Mouse (Mus musculus) hindbrain, postnatal 0 days (tissue): ENCODE measurements around the gene Cers6. TPM values are rescaled to one million over a fixed set of nuclear protein-coding genes. Genes with fewer than 3 reads are reported as not detected.
A peak's percentile ranks its signal among the peaks of the same experiment; 100 is the strongest.

Experiments used
- ATAC-seq: fragments of 200-750 bp; cut with Nextera tagmentation; 2 replicates; pipeline ENCODE4 v1.8.0; 2017; ENCODE audit warnings: mild to moderate bottlenecking, moderate TSS enrichment, moderate library complexity
- DNase-seq: peaks from one replicate; pipeline ENCODE4 v3.0.0-alpha.2; 2015; ENCODE audit warnings: low spot score
- H3K27ac ChIP-seq: fragments of 300-500 bp; sonication (generic); 2 replicates; pipeline ENCODE4 v1.5.1; 2014; ENCODE audit warnings: mild to moderate bottlenecking
- H3K27me3 ChIP-seq: fragments of 300-500 bp; sonication (generic); 2 replicates; pipeline ENCODE4 v1.6.1; 2014; ENCODE audit warnings: low read length, mixed read lengths; ENCODE audit not compliant: insufficient read depth
- H3K36me3 ChIP-seq: fragments of 300-500 bp; sonication (generic); 2 replicates; pipeline ENCODE4 v1.6.1; 2014; ENCODE audit warnings: low read length, mixed read lengths; ENCODE audit not compliant: insufficient read depth
- H3K4me1 ChIP-seq: fragments of 300-500 bp; sonication (generic); 2 replicates; pipeline ENCODE4 v1.6.1; 2014; ENCODE audit warnings: antibody characterized with exemption, low read length, mixed read lengths; ENCODE audit not compliant: insufficient read depth
- H3K4me2 ChIP-seq: fragments of 300-500 bp; sonication (generic); 2 replicates; pipeline ENCODE4 v1.6.1; 2014; ENCODE audit warnings: low read depth, mild to moderate bottlenecking, low read length, moderate library complexity, mixed read lengths
- H3K4me3 ChIP-seq: fragments of 300-500 bp; sonication (generic); 2 replicates; pipeline ENCODE4 v1.5.1; 2014; ENCODE audit warnings: low read length
- H3K9ac ChIP-seq: fragments of 300-500 bp; sonication (generic); replicated peaks from 2 replicates; pipeline ENCODE4 v1.6.1; 2014; ENCODE audit warnings: mild to moderate bottlenecking, low read length, moderate library complexity, mixed read lengths
- H3K9me3 ChIP-seq: fragments of 300-500 bp; sonication (generic); 2 replicates; pipeline ENCODE4 v1.6.1; 2016; ENCODE audit warnings: low read length, mixed read lengths
- CTCF ChIP-seq: IDR thresholded peaks from 2 replicates; pipeline ENCODE4 v1.5.1; 2016; ENCODE audit warnings: antibody characterized with exemption, control low read depth, low read depth
- WGBS: fragments of 180-500 bp; shearing (Covaris S2); extraction: QIAGEN DNeasy Blood & Tissue Kit; methylation state at CpG from one replicate; pipeline ENCODE4 v1.1.7; 2014; 5-methylcytosine and 5-hydroxymethylcytosine counted together
- polyA plus RNA-seq: library from polyadenylated mRNA; unstranded; fragments of >200 nt; fragmentation: Nextera tagmentation; extraction: Ambion mirVana; gene quantifications from 2 replicates; pipeline ENCODE4 v1.2.1, GENCODE M21; 2015
- total RNA-seq: library from RNA; depleted of rRNA; stranded (reverse); fragments of >200 nt; gene quantifications from 2 replicates; pipeline ENCODE4 v1.2.3, GENCODE M21; 2014

Cers6 gene
- total and polyA plus RNA-seq, 2 experiments from 2014 or later = 25.8 to 58.7 TPM

GRCm38 (mm10) chr2:69043431-69044118 is 182.3 kb downstream of the Cers6 start:
- peak; percentile 80 for DNase-seq
- no peaks in the 10 kb centered on the region for H3K27me3 ChIP-seq
- peak; percentile 87 for TF ChIP-seq CTCF
- 65% methylated on average over 4 of the region's 4 CpGs for WGBS
- ATAC-seq = peak; percentile 52
- H3K36me3 ChIP-seq = no peaks in the 10 kb centered on the region
- no peak overlapping the region for H3K9ac ChIP-seq
- H3K4me3 ChIP-seq = no peak overlapping the region
- H3K9me3 ChIP-seq = no peaks in the 10 kb centered on the region
- H3K4me2 ChIP-seq = no peak overlapping the region
- H3K4me1 ChIP-seq = no peaks in the 10 kb centered on the region
- no peak overlapping the region for H3K27ac ChIP-seq

GRCm38 (mm10) chr2:69045926-69046325 is 184.7 kb downstream of the Cers6 start:
- DNase-seq (no peak), ATAC-seq (no peak; the same call in 1 of the 2 replicates)
- Histone ChIP-seq H3K36me3 (no peaks in the 10 kb centered on the region), H3K9ac (no peak overlapping the region), H3K27ac (no peak overlapping the region), H3K9me3 (no peaks in the 10 kb centered on the region), H3K4me1 (no peaks in the 10 kb centered on the region), H3K4me3 (no peak overlapping the region), H3K27me3 (no peaks in the 10 kb centered on the region), H3K4me2 (no peak overlapping the region)
- TF ChIP-seq CTCF = no peak
- WGBS = 74% methylated on average over 4 of the region's 4 CpGs

GRCm38 (mm10) chr2:69047297-69047696 is 186.1 kb downstream of the Cers6 start:
- ATAC-seq (no peak), DNase-seq (no peak)
- 83% methylated on average over 7 of the region's 7 CpGs for WGBS
- Histone ChIP-seq H3K4me2 (no peak overlapping the region), H3K9ac (no peak overlapping the region), H3K9me3 (no peaks in the 10 kb centered on the region), H3K27ac (no peak overlapping the region), H3K27me3 (no peaks in the 10 kb centered on the region), H3K4me1 (no peaks in the 10 kb centered on the region), H3K4me3 (no peak overlapping the region), H3K36me3 (no peaks in the 10 kb centered on the region)
- TF ChIP-seq CTCF = no peak

- H3K9ac ChIP-seq = no peak overlapping the region
These were observed 186.6 kb downstream of the Cers6 start for GRCm38 (mm10) chr2:69047805-69048204.

GRCm38 (mm10) chr2:69049179-69049578 is 187.9 kb downstream of the Cers6 start:
- Histone ChIP-seq H3K4me2 (no peak overlapping the region), H3K4me3 (no peak overlapping the region), H3K4me1 (peaks cover 5% of the 10 kb centered on the region; the same call in 1 of the 2 replicates), H3K9ac (no peak overlapping the region), H3K27ac (no peak overlapping the region), H3K36me3 (0 out of 2 replicates have a peak, but pooled peaks cover 5% of the 10 kb centered on the region), H3K27me3 (no peaks in the 10 kb centered on the region), H3K9me3 (no peaks in the 10 kb centered on the region)
- no peak for DNase-seq
- WGBS = 74% methylated on average over 7 of the region's 7 CpGs
- ATAC-seq = no peak
- TF ChIP-seq CTCF = no peak

More at GRCm38 (mm10) chr2:69047805-69048204, 186.6 kb downstream of the Cers6 start:
- WGBS = 81% methylated on average over 3 of the region's 3 CpGs
- no peak for TF ChIP-seq CTCF
- no peak overlapping the region for H3K4me2 ChIP-seq
- no peaks in the 10 kb centered on the region for H3K9me3 ChIP-seq
- no peaks in the 10 kb centered on the region for H3K36me3 ChIP-seq
- no peaks in the 10 kb centered on the region for H3K4me1 ChIP-seq
- H3K27me3 ChIP-seq = no peaks in the 10 kb centered on the region
- ATAC-seq (no peak), DNase-seq (no peak)
- no peak overlapping the region for H3K27ac ChIP-seq
- H3K4me3 ChIP-seq = no peak overlapping the region

GRCm38 (mm10) chr2:69050189-69050588 is 188.9 kb downstream of the Cers6 start:
- H3K36me3 ChIP-seq = 0 out of 2 replicates have a peak, but pooled peaks cover 5% of the 10 kb centered on the region
- 59% methylated on average over 4 of the region's 4 CpGs for WGBS
- DNase-seq (no peak), ATAC-seq (no peak)
- H3K9me3 ChIP-seq = no peaks in the 10 kb centered on the region
- H3K4me1 ChIP-seq = peaks cover 5% of the 10 kb centered on the region; the same call in 1 of the 2 replicates
- H3K27me3 ChIP-seq = no peaks in the 10 kb centered on the region
- no peak overlapping the region for H3K4me2 ChIP-seq
- no peak overlapping the region for H3K4me3 ChIP-seq
- no peak for TF ChIP-seq CTCF
- H3K27ac ChIP-seq = no peak overlapping the region
- no peak overlapping the region for H3K9ac ChIP-seq

- H3K36me3 ChIP-seq = 0 out of 2 replicates have a peak, but pooled peaks cover 5% of the 10 kb centered on the region
- 50% methylated on average over 1 of the region's 1 CpGs for WGBS
- DNase-seq = no peak
- H3K4me2 ChIP-seq = no peak overlapping the region
- no peak overlapping the region for H3K27ac ChIP-seq
- H3K27me3 ChIP-seq = no peaks in the 10 kb centered on the region
- no peaks in the 10 kb centered on the region for H3K9me3 ChIP-seq
- no peak for ATAC-seq
- H3K4me1 ChIP-seq = peaks cover 5% of the 10 kb centered on the region; the same call in 1 of the 2 replicates
- no peak overlapping the region for H3K9ac ChIP-seq
- H3K4me3 ChIP-seq = no peak overlapping the region
- no peak for TF ChIP-seq CTCF
These were observed 190.4 kb downstream of the Cers6 start for GRCm38 (mm10) chr2:69051596-69051995.
